Comparison of ENCODE assay signal across 10 mouse cellular contexts in the genomic region with DNA sequence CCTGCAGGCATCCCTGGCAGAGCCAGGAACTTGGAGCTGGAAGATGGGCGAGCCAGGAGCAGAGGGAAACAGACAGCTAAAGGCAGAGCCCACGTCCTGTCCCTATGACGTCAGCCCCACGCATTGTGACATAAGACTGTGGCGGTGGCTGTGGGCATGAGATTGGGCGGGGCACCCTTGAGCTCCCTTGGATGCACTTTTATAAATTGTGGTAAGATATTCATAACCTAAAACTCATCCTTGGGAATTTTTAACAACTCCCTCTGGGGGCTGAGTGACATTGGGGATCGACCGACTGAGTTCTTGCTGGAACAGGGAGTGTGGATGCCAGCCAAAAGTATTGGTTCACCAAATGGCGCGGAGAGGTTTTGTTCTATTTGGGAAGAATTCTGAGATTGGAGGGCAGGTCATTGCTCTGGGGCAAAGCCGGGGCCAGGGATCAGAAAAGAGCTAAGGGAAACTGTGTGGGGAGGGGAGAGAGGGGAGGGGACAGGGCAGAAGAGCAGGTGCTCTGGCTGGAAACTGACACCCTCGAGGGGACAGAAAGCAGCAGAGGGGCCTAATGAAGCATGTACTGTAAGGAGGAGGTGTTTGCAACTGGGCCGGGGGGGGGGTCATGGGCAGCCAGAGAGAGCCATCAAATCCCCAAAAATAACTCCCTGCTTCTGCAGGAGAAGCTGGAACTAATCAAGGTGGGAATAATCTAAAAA. TPM values are rescaled to one million over a fixed set of nuclear protein-coding genes. Genes with fewer than 3 reads are reported as not detected.
A peak's percentile ranks its signal among the peaks of the same experiment; 100 is the strongest.
DNase-seq lines count a peak whose midpoint lies in the region; ATAC-seq lines count a peak whose summit lies in the region.
"Had no signal": no experiment of that assay in that cellular context is flagged by ENCODE, and none has a peak within 500 bp of the region (broad histone marks: within the 10 kb centered on the region; RNA-seq: fewer than 3 reads in every experiment).

No protein-coding gene starts in this region.

- H3K4me2 ChIP-seq in embryonic facial prominence, embryonic 12.5 days (replicated peaks) = no peak overlapping the region; the same call in 1 of the 2 replicates
- H3K4me2 ChIP-seq in embryonic facial prominence, embryonic 14.5 days (ENCODE audit: low read depth, low read length) = no peak overlapping the region

- no peak overlapping the region for H3K9ac ChIP-seq in embryonic facial prominence, embryonic 12.5 days
- H3K9ac ChIP-seq in embryonic facial prominence, embryonic 14.5 days (ENCODE audit: low read depth, low read length) = no peak overlapping the region

- H3K27me3 ChIP-seq in embryonic facial prominence, embryonic 12.5 days = peaks cover under 1% of the 10 kb centered on the region
- peaks cover 20% of the 10 kb centered on the region for H3K27me3 ChIP-seq in embryonic facial prominence, embryonic 10.5 days (replicated peaks; ENCODE audit: low read depth, poor library complexity, severe bottlenecking)
- no peaks in the 10 kb centered on the region for H3K27me3 ChIP-seq in embryonic facial prominence, embryonic 14.5 days (replicated peaks; ENCODE audit: control insufficient read depth, insufficient read depth, low read length)

- no peaks in the 10 kb centered on the region for H3K36me3 ChIP-seq in embryonic facial prominence, embryonic 12.5 days
- no peaks in the 10 kb centered on the region for H3K36me3 ChIP-seq in embryonic facial prominence, embryonic 10.5 days (replicated peaks)
- no peaks in the 10 kb centered on the region for H3K36me3 ChIP-seq in embryonic facial prominence, embryonic 14.5 days (ENCODE audit: control insufficient read depth, insufficient read depth, low read length)

- 0 out of 2 replicates have a peak overlapping the region, but pooled peaks have one; percentile 4 for H3K4me3 ChIP-seq in embryonic facial prominence, embryonic 12.5 days
- H3K4me3 ChIP-seq in embryonic facial prominence, embryonic 10.5 days = no peak overlapping the region
- H3K4me3 ChIP-seq in embryonic facial prominence, embryonic 14.5 days (ENCODE audit: low read depth, low read length) = no peak overlapping the region

- H3K9me3 ChIP-seq in embryonic facial prominence, embryonic 12.5 days = no peaks in the 10 kb centered on the region
- H3K9me3 ChIP-seq in embryonic facial prominence, embryonic 10.5 days = 0 out of 2 replicates have a peak, but pooled peaks cover 3% of the 10 kb centered on the region
- no peaks in the 10 kb centered on the region for H3K9me3 ChIP-seq in embryonic facial prominence, embryonic 14.5 days (ENCODE audit: control insufficient read depth, low read length)

- WGBS in embryonic facial prominence, embryonic 12.5 days = 30% methylated on average over 13 of the region's 13 CpGs
- 37% methylated on average over 13 of the region's 13 CpGs for WGBS in embryonic facial prominence, embryonic 10.5 days
- 23% methylated on average over 13 of the region's 13 CpGs for WGBS in embryonic facial prominence, embryonic 14.5 days

- ATAC-seq in embryonic facial prominence, embryonic 12.5 days (ENCODE audit: insufficient number of reproducible peaks, insufficient read depth, low FRiP score, low TSS enrichment) = no peak
- peak; percentile 66 for ATAC-seq in embryonic facial prominence, embryonic 14.5 days (ENCODE audit: low read depth)
- ATAC-seq: lung, postnatal 0 days had no signal

- intact Hi-C loops in gastrocnemius, postnatal 36 days (cut with DNase I) = no loop called here

- peaks cover 18% of the 10 kb centered on the region for H3K4me1 ChIP-seq in embryonic facial prominence, embryonic 12.5 days
- H3K4me1 ChIP-seq in embryonic facial prominence, embryonic 10.5 days = peaks cover 28% of the 10 kb centered on the region
- H3K4me1 ChIP-seq in embryonic facial prominence, embryonic 14.5 days (ENCODE audit: control insufficient read depth, insufficient read depth, low read length) = peaks cover 6% of the 10 kb centered on the region; the same call in 1 of the 2 replicates

- DNase-seq in embryonic facial prominence, embryonic 10.5 days (ENCODE audit: low spot score) = no peak
- peak; percentile 76 to 84 for DNase-seq in left cerebral cortex, adult 18-20 months (ENCODE audit: low spot score in 2 of 2)
- no peak for DNase-seq in left cerebral cortex, adult 11 months (ENCODE audit: low spot score)
- DNase-seq in embryonic facial prominence, embryonic 14.5 days (ENCODE audit: low spot score) = peak; percentile 39
- peak; percentile 61 for DNase-seq in right cerebral cortex, postnatal 14 days
- DNase-seq in thymus, postnatal 10 days (ENCODE audit: low spot score in 2 of 2) = no peak
- DNase-seq in gastrocnemius, postnatal 36 days = no peak

- no peak overlapping the region for H3K27ac ChIP-seq in embryonic facial prominence, embryonic 12.5 days
- no peak overlapping the region for H3K27ac ChIP-seq in embryonic facial prominence, embryonic 10.5 days (replicated peaks)
- H3K27ac ChIP-seq in embryonic facial prominence, embryonic 14.5 days (replicated peaks; ENCODE audit: low read depth, low read length) = no peak overlapping the region

RNA-seq across cellular contexts. Expression of gene Pop5, which starts 14.6 kb away (rescaled TPM):
- polyA plus RNA-seq in embryonic facial prominence, embryonic 12.5 days (2016; fragmentation: Nextera tagmentation; extraction: Ambion mirVana) = 82.1 and 93.4 TPM in 2 replicates
- polyA plus RNA-seq in embryonic facial prominence, embryonic 10.5 days (2016; fragmentation: Nextera tagmentation; extraction: Ambion mirVana) = 114 and 122 TPM in 2 replicates
- 100 to 1,000 TPM in 1 of 2 experiments, 10 to 100 TPM in 1; 95.9 to 111 TPM for total RNA-seq in left cerebral cortex, adult 18-20 months (2021)
- 82.6 and 95.5 TPM in 2 replicates for polyA plus RNA-seq in embryonic facial prominence, embryonic 14.5 days (2014; fragmentation: Nextera tagmentation; extraction: Ambion mirVana)
- 10 to 100 TPM; 27.9 to 28.2 TPM for total RNA-seq in gastrocnemius, postnatal 36 days (2021)

RNA-seq across cellular contexts. Expression of gene Cabp1, which starts 26.9 kb away (rescaled TPM):
- 2.6 and 4.7 TPM in 2 replicates for polyA plus RNA-seq in embryonic facial prominence, embryonic 12.5 days (2016; fragmentation: Nextera tagmentation; extraction: Ambion mirVana)
- 1.3 and 1.4 TPM in 2 replicates for polyA plus RNA-seq in embryonic facial prominence, embryonic 10.5 days (2016; fragmentation: Nextera tagmentation; extraction: Ambion mirVana)
- 100 to 1,000 TPM; 288 to 320 TPM for total RNA-seq in left cerebral cortex, adult 18-20 months (2021)
- 2.7 and 3.1 TPM in 2 replicates for polyA plus RNA-seq in embryonic facial prominence, embryonic 14.5 days (2014; fragmentation: Nextera tagmentation; extraction: Ambion mirVana)
- 1 to 10 TPM; 1.3 to 1.4 TPM for total RNA-seq in gastrocnemius, postnatal 36 days (2021)
- total RNA-seq: hematopoietic stem cell, adult 5-6 weeks had no signal

RNA-seq across cellular contexts. Expression of gene Rnf10, which starts 51.6 kb away (rescaled TPM):
- polyA plus RNA-seq in embryonic facial prominence, embryonic 12.5 days (2016; fragmentation: Nextera tagmentation; extraction: Ambion mirVana) = 184 and 187 TPM in 2 replicates
- 129 and 138 TPM in 2 replicates for polyA plus RNA-seq in embryonic facial prominence, embryonic 10.5 days (2016; fragmentation: Nextera tagmentation; extraction: Ambion mirVana)
- total RNA-seq in left cerebral cortex, adult 18-20 months (2021) = 100 to 1,000 TPM; 247 to 256 TPM
- 77.2 and 79.1 TPM in 2 replicates for polyA plus RNA-seq in embryonic facial prominence, embryonic 14.5 days (2014; fragmentation: Nextera tagmentation; extraction: Ambion mirVana)
- total RNA-seq in gastrocnemius, postnatal 36 days (2021) = 100 to 1,000 TPM; 243 to 279 TPM

RNA-seq across cellular contexts. Expression of gene Coq5, which starts 58.4 kb away (rescaled TPM):
- polyA plus RNA-seq in embryonic facial prominence, embryonic 12.5 days (2016; fragmentation: Nextera tagmentation; extraction: Ambion mirVana) = 45.5 and 46.2 TPM in 2 replicates
- polyA plus RNA-seq in embryonic facial prominence, embryonic 10.5 days (2016; fragmentation: Nextera tagmentation; extraction: Ambion mirVana) = 52.2 and 55.9 TPM in 2 replicates
- 10 to 100 TPM; 42.1 to 43.2 TPM for total RNA-seq in left cerebral cortex, adult 18-20 months (2021)
- 39.0 and 41.9 TPM in 2 replicates for polyA plus RNA-seq in embryonic facial prominence, embryonic 14.5 days (2014; fragmentation: Nextera tagmentation; extraction: Ambion mirVana)
- 10 to 100 TPM; 86.7 to 87.0 TPM for total RNA-seq in gastrocnemius, postnatal 36 days (2021)

Comparison
In these comparisons a context has a peak if more than half of its experiments do, and no peak if none do; other contexts are left out.
1. DNase-seq: peak in left cerebral cortex, adult 18-20 months (2 of 2), embryonic facial prominence, embryonic 14.5 days (single experiment) and right cerebral cortex, postnatal 14 days (single experiment); none in embryonic facial prominence, embryonic 10.5 days (single experiment), left cerebral cortex, adult 11 months (single experiment), thymus, postnatal 10 days (0 of 2) and gastrocnemius, postnatal 36 days (0 of 2).